Mouse (Mus musculus) cerebellum, postnatal 10 days (tissue): ENCODE data around the gene Polrmt.

Experiments used
- DNase-seq, 2 experiments: peaks; one replicate each; pipeline ENCODE4 v3.0.0; 2021; ENCODE audit warnings: mixed read lengths in 2 of 2

The Polrmt gene

GRCm38 (mm10) chr10:79686219-79686618, 60.2 kb downstream of the Polrmt start:
- no peak for DNase-seq
